Mouse (Mus musculus) ovary, adult 10 weeks (tissue): ENCODE measurements around the gene Gm28372. TPM values are rescaled to one million over a fixed set of nuclear protein-coding genes. Genes with fewer than 3 reads are reported as not detected.

Experiments
- polyA plus RNA-seq: library from polyadenylated mRNA; stranded (reverse); fragments of 350-450 nt; fragmentation: Illumina TruSeq; extraction: RNeasy Lipid Tissue Mini Kit (QIAGEN cat#74804); gene quantifications from one replicate; pipeline ENCODE4 v1.2.3, GENCODE M21; 2014

Gm28372 gene
- polyA plus RNA-seq: not detected

DNA sequence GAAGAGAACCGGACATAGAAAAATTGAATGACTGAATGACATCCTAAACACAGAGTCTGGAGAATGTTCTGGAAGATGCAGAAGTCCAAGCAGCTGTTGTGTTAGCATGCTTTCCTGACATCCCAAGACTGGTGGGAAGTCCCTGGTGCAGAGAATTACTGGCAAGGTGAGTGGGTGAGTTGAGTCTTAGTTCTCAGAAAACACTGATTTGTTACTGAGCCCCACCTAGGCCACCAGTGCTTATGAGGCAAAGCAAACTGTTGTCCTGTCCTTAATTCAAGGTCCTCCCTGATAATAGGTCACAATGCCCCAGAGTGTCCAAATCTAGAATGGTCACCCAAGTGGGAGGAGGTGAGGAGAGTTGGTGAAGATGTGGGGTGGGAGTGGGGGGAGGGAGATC is at the start of gene Gm28372, which contains the start of gene 1700020A23Rik:
Gene Gm28372, plus strand, starts transcription at position 301 of the 400 bp plus-strand sequence.
Gene 1700020A23Rik, plus strand, starts transcription at position 321 of the 400 bp plus-strand sequence.

DNA sequence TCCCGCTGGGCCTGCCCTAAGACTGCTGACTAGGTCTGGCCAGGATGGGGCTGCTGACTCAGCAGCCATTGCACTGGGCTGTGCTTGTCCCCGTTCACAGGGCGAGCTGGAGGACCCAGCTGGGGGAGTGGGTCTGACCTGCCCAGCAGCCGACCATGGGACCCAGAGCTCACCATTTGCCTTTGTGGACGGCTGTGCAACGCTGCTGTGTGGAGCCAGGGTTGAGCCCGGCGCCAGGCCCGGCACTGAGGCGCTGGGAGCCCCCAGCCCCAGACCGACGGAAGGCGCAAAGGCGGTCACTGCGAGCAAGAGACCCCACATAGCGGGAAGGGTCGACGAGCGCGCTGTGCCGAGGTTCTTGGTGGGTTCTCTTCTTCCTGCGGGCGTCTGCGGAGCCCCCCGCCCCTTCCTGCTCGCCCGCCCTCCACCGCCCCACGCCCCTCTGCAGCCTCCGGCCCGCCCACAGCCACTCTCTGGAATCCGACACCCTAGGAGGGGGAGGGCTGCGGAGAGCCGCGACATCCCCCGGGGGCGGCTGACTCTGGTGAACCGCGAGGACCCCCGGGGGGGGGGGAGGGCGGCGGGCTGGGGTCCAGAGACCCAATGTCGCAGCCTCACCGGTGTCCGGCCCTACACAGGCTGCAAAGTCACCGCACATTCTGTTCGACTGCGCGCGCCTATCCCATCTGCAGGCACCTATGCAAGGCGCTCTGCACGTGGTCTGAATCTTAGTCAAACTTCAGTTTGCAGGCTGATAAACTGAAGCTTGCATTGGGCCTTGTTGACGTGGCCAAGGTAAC is 7.7 kb upstream of the Gm28372 start, which contains the start of gene Cpxm1:
Gene Cpxm1, minus strand, starts transcription at position 389 of the 800 bp plus-strand sequence.

DNA sequence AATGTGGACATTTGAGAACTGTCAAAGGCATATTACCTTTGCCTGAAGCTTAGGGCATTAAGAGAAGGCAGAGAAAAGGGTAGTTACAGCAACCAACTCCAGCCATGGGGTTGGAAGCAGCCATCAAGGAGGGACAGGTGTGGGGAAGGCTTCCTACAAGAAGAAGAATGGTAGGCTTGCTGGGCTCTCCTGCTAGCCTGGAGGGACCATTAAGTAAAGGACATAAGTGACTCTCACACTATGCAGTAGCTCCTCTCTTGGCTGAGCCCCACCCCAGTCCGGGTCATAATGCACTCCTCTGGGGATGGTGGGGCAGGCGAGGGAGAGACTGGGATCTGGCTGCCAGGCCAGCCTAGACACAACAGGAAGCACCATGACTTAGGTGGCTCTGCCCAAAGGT is 1.1 kb downstream of the Gm28372 start, which contains the start of gene Tmem239:
Gene Tmem239, plus strand, starts transcription at position 301 of the 400 bp plus-strand sequence.

DNA sequence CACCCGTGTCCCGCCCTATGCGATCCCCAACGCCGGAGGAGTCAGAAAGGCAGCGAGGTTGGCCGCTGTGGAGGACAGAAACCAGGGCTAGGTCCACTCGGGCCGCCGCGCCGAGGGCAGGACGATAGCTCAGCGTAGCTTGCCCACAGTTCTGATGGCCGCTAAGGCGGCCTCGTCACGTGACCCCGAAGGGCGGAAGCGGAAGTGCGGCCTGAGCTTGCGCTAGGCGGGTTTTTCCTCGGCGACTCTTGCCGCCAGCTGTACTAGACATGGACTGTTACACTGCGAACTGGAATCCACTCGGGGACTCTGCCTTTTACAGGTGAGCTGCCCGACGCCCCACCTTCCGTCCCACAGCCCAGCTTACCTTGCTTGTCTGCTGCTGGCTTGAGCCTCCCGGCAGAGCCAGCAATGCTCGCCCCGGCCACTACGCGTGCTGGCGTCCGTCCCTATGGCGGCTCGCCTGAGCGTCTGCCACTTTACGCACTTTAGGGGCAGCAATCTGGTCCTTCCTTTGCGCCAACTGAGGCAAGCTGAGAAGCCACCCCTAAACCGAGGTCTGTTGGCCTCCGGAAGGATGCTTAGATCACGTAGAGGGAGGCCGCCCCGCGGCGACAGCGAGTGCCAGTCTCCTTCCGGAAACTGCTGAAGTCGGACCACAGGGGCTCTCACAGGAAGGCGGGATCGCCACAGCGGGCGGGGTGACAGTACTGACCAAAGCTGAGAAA is 19.3 kb downstream of the Gm28372 start, which contains the start of the genes Vps16 and Pced1a:
Gene Vps16, plus strand, starts transcription at position 214 of the 728 bp plus-strand sequence.
Gene Pced1a, minus strand, starts transcription at position 576 of the 728 bp plus-strand sequence.

DNA sequence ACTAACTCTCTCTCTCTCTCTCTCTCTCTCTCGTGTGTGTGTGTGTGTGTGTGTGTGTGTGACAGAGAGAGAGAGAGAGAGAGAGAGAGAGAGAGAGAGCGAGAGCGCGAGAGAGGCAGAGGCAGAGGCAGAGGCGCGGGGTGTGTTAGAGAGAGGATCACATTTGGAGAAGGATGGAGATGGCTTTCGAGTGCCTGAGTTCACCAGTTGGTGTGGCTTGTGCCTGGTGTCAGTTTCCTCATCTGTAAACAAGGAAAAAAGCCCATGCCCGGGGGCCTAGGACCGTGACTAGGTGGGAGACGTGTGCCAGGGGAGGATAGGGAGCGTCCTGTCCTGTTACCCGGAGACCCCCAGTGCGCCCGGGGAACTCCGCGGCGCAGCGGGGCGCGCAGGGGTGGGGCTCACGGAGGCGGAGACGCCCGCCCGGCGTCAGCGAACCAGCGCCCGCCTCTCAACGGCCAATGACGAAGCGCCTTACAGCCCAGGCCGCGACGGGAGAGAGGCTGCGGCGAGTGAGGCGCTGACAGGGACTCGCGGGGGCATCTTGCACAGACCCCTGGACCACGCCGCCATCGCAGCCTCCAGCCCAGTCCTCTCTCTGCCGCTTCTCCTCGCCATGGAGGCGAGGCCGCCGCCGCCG is 44.9 kb downstream of the Gm28372 start, which contains the start of gene Ptpra:
Gene Ptpra, plus strand, starts transcription at position 485 of the 640 bp plus-strand sequence.

Other genes with a start within 250 kb of the Gm28372 start
- gene Snrpb, start 225.8 kb upstream of the Gm28372 start, polyA plus RNA-seq: 15.8 TPM
- gene Tmc2, start 210.0 kb upstream of the Gm28372 start, polyA plus RNA-seq: not detected
- 97.1 TPM for gene Nop56, start 130.8 kb upstream of the Gm28372 start, polyA plus RNA-seq
- 48.8 TPM for gene Idh3b, start 120.7 kb upstream of the Gm28372 start, polyA plus RNA-seq
- gene Ebf4, start 110.1 kb upstream of the Gm28372 start, polyA plus RNA-seq: 0.51 TPM
- gene Cpxm1, start 7.7 kb upstream of the Gm28372 start, polyA plus RNA-seq: 2.6 TPM
- not detected for gene 1700020A23Rik, start within 50 bp of the Gm28372 start, polyA plus RNA-seq
- not detected for gene Tmem239, start 1.2 kb downstream of the Gm28372 start, polyA plus RNA-seq
- 15.9 TPM for gene Vps16, start 19.1 kb downstream of the Gm28372 start, polyA plus RNA-seq
- gene Pced1a, start 19.5 kb downstream of the Gm28372 start, polyA plus RNA-seq: 5.3 TPM
- gene Ptpra, start 45.0 kb downstream of the Gm28372 start, polyA plus RNA-seq: 185 TPM
- 1.1 TPM for gene Mrps26, start 158.5 kb downstream of the Gm28372 start, polyA plus RNA-seq
- gene Oxt, start 170.9 kb downstream of the Gm28372 start, polyA plus RNA-seq: not detected
- gene Avp, start 177.3 kb downstream of the Gm28372 start, polyA plus RNA-seq: not detected
- gene Fastkd5, start 224.8 kb downstream of the Gm28372 start, polyA plus RNA-seq: 28.9 TPM
- gene Ubox5, start 224.8 kb downstream of the Gm28372 start, polyA plus RNA-seq: 7.9 TPM
- gene Lzts3, start 237.6 kb downstream of the Gm28372 start, polyA plus RNA-seq: 1.4 TPM